ENCODE assay signal across 18 mouse cellular contexts in genomic region chr10:42180333-42180732, GRCm38 (mm10).
DNase-seq lines count a peak whose midpoint lies in the region; ATAC-seq and TF ChIP-seq lines count a peak whose summit lies in the region.
"Had no signal": no experiment of that assay in that cellular context is flagged by ENCODE, and none has a peak within 500 bp of the region (broad histone marks: within the 10 kb centered on the region; RNA-seq: fewer than 3 reads in every experiment).

No protein-coding gene starts in this region.

- peak; percentile 11; the same call in 1 of the 2 replicates for ATAC-seq in lung, postnatal 0 days
- ATAC-seq: forebrain, embryonic 13.5 days; forebrain, embryonic 15.5 days; forebrain, postnatal 0 days had no signal

- H3K4me1 ChIP-seq in lung, postnatal 0 days (ENCODE audit: insufficient read depth, low read depth, low read length) = no peaks in the 10 kb centered on the region
- H3K4me1 ChIP-seq: embryonic facial prominence, embryonic 12.5 days; forebrain, embryonic 13.5 days; forebrain, embryonic 15.5 days had no signal

- no peak for TF ChIP-seq EP300 in lung, postnatal 0 days (IDR thresholded peaks at IDR 0.05)

- no peaks in the 10 kb centered on the region for H3K27me3 ChIP-seq in lung, postnatal 0 days (replicated peaks; ENCODE audit: insufficient read depth, low read length)
- H3K27me3 ChIP-seq: embryonic facial prominence, embryonic 12.5 days; forebrain, embryonic 13.5 days; forebrain, embryonic 15.5 days had no signal

- no peak overlapping the region for H3K27ac ChIP-seq in lung, postnatal 0 days (ENCODE audit: low read length)
- H3K27ac ChIP-seq: embryonic facial prominence, embryonic 10.5 days; embryonic facial prominence, embryonic 12.5 days; forebrain, embryonic 13.5 days; forebrain, embryonic 15.5 days had no signal

- peaks cover 18% of the 10 kb centered on the region for H3K36me3 ChIP-seq in lung, postnatal 0 days (ENCODE audit: insufficient read depth, low read length)
- H3K36me3 ChIP-seq: forebrain, embryonic 15.5 days had no signal

- no peaks in the 10 kb centered on the region for H3K9me3 ChIP-seq in lung, postnatal 0 days (ENCODE audit: low read length)
- H3K9me3 ChIP-seq: embryonic facial prominence, embryonic 10.5 days; embryonic facial prominence, embryonic 12.5 days; forebrain, embryonic 13.5 days; forebrain, embryonic 15.5 days had no signal

- no peak for TF ChIP-seq CTCF in lung, postnatal 0 days (IDR thresholded peaks at IDR 0.05)

- 39% methylated on average over 8 of the region's 8 CpGs for WGBS in lung, postnatal 0 days

- no peak overlapping the region for H3K9ac ChIP-seq in lung, postnatal 0 days (replicated peaks; ENCODE audit: low read depth)
- H3K9ac ChIP-seq: embryonic facial prominence, embryonic 12.5 days; forebrain, embryonic 13.5 days; forebrain, embryonic 15.5 days; forebrain, postnatal 0 days had no signal

- peak; percentile 90 for DNase-seq in heart, adult 11 months
- DNase-seq in heart, adult 8-10 months (ENCODE audit: low spot score) = no peak
- DNase-seq in lung, postnatal 0 days (ENCODE audit: low spot score) = no peak
- no peak for DNase-seq in lung, postnatal 36 days
- peak; percentile 10 for DNase-seq in MEL-GATA-1-ER (ENCODE audit: extremely low read depth, low read depth)
- no peak for DNase-seq in embryo, embryonic 10 days (ENCODE audit: low spot score)
- DNase-seq: adrenal gland, adult 2 months; adrenal gland, postnatal 10 days; adrenal gland, postnatal 25 days; cerebellum, adult 11 months; cerebellum, adult 18-20 months; cerebellum, adult 9-10 months; cerebellum, postnatal 14 days; forebrain, postnatal 0 days had no signal

- H3K4me3 ChIP-seq in lung, postnatal 0 days (ENCODE audit: low read depth, low read length) = no peak overlapping the region
- H3K4me3 ChIP-seq: embryonic facial prominence, embryonic 10.5 days; embryonic facial prominence, embryonic 12.5 days; forebrain, embryonic 13.5 days; forebrain, embryonic 15.5 days had no signal

- no peak overlapping the region for H3K4me2 ChIP-seq in lung, postnatal 0 days (replicated peaks; ENCODE audit: low read depth, low read length)
- H3K4me2 ChIP-seq: embryonic facial prominence, embryonic 12.5 days; forebrain, embryonic 13.5 days; forebrain, embryonic 15.5 days had no signal

Comparison
In these comparisons a context has a peak if more than half of its experiments do, and no peak if none do; other contexts are left out.
1. DNase-seq: peak in heart, adult 11 months (single experiment) and MEL-GATA-1-ER (single experiment); none in heart, adult 8-10 months (single experiment), lung, postnatal 0 days (single experiment), lung, postnatal 36 days (single experiment) and embryo, embryonic 10 days (single experiment).